Mouse (Mus musculus) CH12F3 (cell line): ENCODE measurements around the gene Cacng7.
"Not testable (repeated sequence)": the region's sequence is repeated elsewhere in the genome, so short reads cannot be mapped to it uniquely, and the experiment has no call there.

ENCODE experiments used
- in situ Hi-C: fragments of 300-500 bp; cut with MboI; formaldehyde crosslinking; loops from 2 replicates; pipeline ENCODE4 v1.14.3; 2020; ENCODE audit warnings: low sequenced_read_pairs

Cacng7 gene

GRCm38 (mm10) chr7:3332619-3333521 lies at the start of gene Cacng7:
Gene Cacng7, plus strand, starts transcription at chr7:3332955.
- in situ Hi-C loops = no loop called here

- in situ Hi-C loops = no loop called here
These were observed 49.5 kb upstream of the Cacng7 start for GRCm38 (mm10) chr7:3283081-3283875.

- in situ Hi-C loops = no loop called here
These were observed 48.2 kb upstream of the Cacng7 start for GRCm38 (mm10) chr7:3284604-3285003.

- in situ Hi-C loops = no loop called here
These were observed 46.7 kb upstream of the Cacng7 start for GRCm38 (mm10) chr7:3286036-3286435.

- in situ Hi-C loops = no loop called here
These were observed 45.6 kb upstream of the Cacng7 start for GRCm38 (mm10) chr7:3287186-3287585.

GRCm38 (mm10) chr7:3288976-3289970 lies 43.5 kb upstream of the Cacng7 start, which contains the start of the genes Myadm and Prkcg:
Gene Myadm, plus strand, starts transcription at chr7:3289080.
Gene Prkcg, plus strand, starts transcription at chr7:3289179.
- in situ Hi-C loops = no loop called here

GRCm38 (mm10) chr7:3290257-3291033 lies 42.3 kb upstream of the Cacng7 start:
- in situ Hi-C loops = no loop called here

GRCm38 (mm10) chr7:3291197-3291596 lies 41.6 kb upstream of the Cacng7 start:
- in situ Hi-C loops = no loop called here

- in situ Hi-C loops = no loop called here
These were observed 41.0 kb upstream of the Cacng7 start for GRCm38 (mm10) chr7:3291764-3292163.

GRCm38 (mm10) chr7:3292271-3292670 lies 40.5 kb upstream of the Cacng7 start:
- in situ Hi-C loops = not testable (repeated sequence)

- in situ Hi-C loops = no loop called here
These were observed 40.0 kb upstream of the Cacng7 start for GRCm38 (mm10) chr7:3292791-3293190.

GRCm38 (mm10) chr7:3294794-3295193 lies 38.0 kb upstream of the Cacng7 start:
- in situ Hi-C loops = no loop called here

- in situ Hi-C loops = no loop called here
These were observed 37.2 kb upstream of the Cacng7 start for GRCm38 (mm10) chr7:3295321-3296110.

GRCm38 (mm10) chr7:3296711-3297110 lies 36.0 kb upstream of the Cacng7 start:
- in situ Hi-C loops = no loop called here

- in situ Hi-C loops = no loop called here
These were observed 32.7 kb upstream of the Cacng7 start for GRCm38 (mm10) chr7:3299941-3300617.

- in situ Hi-C loops = no loop called here
These were observed 31.7 kb upstream of the Cacng7 start for GRCm38 (mm10) chr7:3300891-3301627.

GRCm38 (mm10) chr7:3301628-3302555 lies 30.9 kb upstream of the Cacng7 start:
- in situ Hi-C loops = no loop called here
